Mouse (Mus musculus): Measurements from ENCODE around the gene Itga5. TPM values are rescaled to one million over a fixed set of nuclear protein-coding genes. Genes with fewer than 3 reads are reported as not detected.

Gene Itga5
- total and polyA plus RNA-seq, 2 experiments from 2014 or later = 3.8 to 6.8 TPM

DNA sequence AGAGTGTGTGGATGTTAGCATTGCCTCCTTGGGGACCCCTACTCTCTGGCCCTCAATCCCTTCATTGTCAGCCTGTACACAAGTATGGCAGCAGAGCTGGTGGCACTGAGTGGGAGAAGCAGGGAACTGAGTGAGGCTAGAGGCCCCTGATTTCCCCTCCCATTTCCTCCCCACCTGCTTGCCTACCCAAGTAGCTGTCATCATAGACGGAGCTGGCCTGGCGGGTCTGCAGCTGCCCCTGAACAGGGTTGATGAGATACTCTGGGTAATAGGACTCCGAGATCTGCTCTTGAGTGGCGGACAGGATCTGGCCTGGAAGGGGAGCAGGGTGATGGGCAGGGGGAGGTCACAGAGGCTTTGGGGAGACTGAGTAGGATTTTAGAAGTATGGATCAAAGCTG is 10.4 kb downstream of the Itga5 start:
- Histone ChIP-seq H3K27ac (ENCODE audit: low read depth, low read length) (no peak overlapping the region), H3K9me3 (ENCODE audit: low read length) (no peaks in the 10 kb centered on the region), H3K36me3 (ENCODE audit: insufficient read depth, low read length) (no peaks in the 10 kb centered on the region), H3K4me1 (ENCODE audit: insufficient read depth, low read length) (no peaks in the 10 kb centered on the region), H3K4me3 (ENCODE audit: low read depth, low read length) (no peak overlapping the region), H3K27me3 (ENCODE audit: insufficient read depth, low read length) (no peaks in the 10 kb centered on the region), H3K4me2 (ENCODE audit: low read depth, low read length, poor library complexity, severe bottlenecking) (no peak overlapping the region), H3K9ac (replicated peaks; ENCODE audit: low read length, poor library complexity, severe bottlenecking) (no peak overlapping the region)
- DNase-seq (ENCODE audit: low spot score) = no peak
- WGBS = 79% methylated on average over 4 of the region's 4 CpGs
- no peak for ATAC-seq (ENCODE audit: low FRiP score)
- TF ChIP-seq CTCF (IDR thresholded peaks at IDR 0.05) = no peak

DNA sequence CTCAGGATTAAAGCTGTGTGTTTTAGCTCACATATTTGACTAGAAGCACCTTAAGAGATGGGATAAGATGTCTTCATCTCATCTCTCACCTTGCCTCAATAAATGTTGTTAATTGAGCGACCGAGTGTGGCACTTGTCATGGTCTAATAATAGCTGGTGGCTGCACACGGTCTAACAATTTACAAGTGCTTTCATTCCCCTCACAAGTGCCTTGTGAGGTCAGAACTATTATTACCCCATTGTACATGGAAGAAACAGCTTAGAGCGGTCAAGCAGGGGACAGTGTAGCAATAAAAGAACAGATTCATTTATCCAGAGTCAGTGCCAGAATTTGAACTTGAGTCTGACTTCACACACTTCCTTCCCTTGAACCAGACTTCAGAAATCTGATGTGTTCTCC is 11.1 kb downstream of the Itga5 start:
- TF ChIP-seq CTCF (IDR thresholded peaks at IDR 0.05) = no peak
- Histone ChIP-seq H3K27me3 (ENCODE audit: insufficient read depth, low read length) (no peaks in the 10 kb centered on the region), H3K4me2 (ENCODE audit: low read depth, low read length, poor library complexity, severe bottlenecking) (no peak overlapping the region), H3K4me1 (ENCODE audit: insufficient read depth, low read length) (no peaks in the 10 kb centered on the region), H3K36me3 (ENCODE audit: insufficient read depth, low read length) (no peaks in the 10 kb centered on the region), H3K9me3 (ENCODE audit: low read length) (no peaks in the 10 kb centered on the region), H3K9ac (replicated peaks; ENCODE audit: low read length, poor library complexity, severe bottlenecking) (no peak overlapping the region), H3K27ac (ENCODE audit: low read depth, low read length) (no peak overlapping the region), H3K4me3 (ENCODE audit: low read depth, low read length) (no peak overlapping the region)
- 81% methylated on average over 4 of the region's 4 CpGs for WGBS
- no peak for DNase-seq (ENCODE audit: low spot score)
- ATAC-seq (ENCODE audit: low FRiP score) = no peak

DNA sequence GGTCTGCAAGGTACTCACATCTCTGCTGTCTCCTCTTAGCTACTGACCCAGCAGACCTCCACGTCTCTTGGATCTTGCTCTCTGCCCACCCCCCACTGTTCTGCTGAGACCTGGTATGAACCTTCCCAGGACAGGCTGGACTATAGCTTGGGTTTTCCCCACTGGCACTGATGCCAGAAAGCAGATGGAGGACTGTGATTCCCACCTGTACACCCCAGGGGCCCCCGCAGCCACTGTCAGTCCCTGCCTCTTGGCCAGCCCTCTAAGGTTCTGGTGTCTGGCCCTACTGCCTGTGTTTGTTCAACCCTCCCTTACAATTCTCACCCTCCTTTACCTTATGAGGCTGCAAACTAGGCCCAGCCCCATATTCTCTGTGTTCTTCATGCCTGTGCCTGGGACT is 11.9 kb downstream of the Itga5 start:
- Histone ChIP-seq H3K4me3 (ENCODE audit: low read depth, low read length) (no peak overlapping the region), H3K36me3 (ENCODE audit: insufficient read depth, low read length) (no peaks in the 10 kb centered on the region), H3K9me3 (ENCODE audit: low read length) (no peaks in the 10 kb centered on the region), H3K9ac (replicated peaks; ENCODE audit: low read length, poor library complexity, severe bottlenecking) (no peak overlapping the region), H3K4me1 (ENCODE audit: insufficient read depth, low read length) (no peaks in the 10 kb centered on the region), H3K27ac (ENCODE audit: low read depth, low read length) (no peak overlapping the region), H3K27me3 (ENCODE audit: insufficient read depth, low read length) (no peaks in the 10 kb centered on the region), H3K4me2 (ENCODE audit: low read depth, low read length, poor library complexity, severe bottlenecking) (no peak overlapping the region)
- ATAC-seq (ENCODE audit: low FRiP score) = no peak
- WGBS = 87% methylated on average over 2 of the region's 2 CpGs
- no peak for DNase-seq (ENCODE audit: low spot score)
- TF ChIP-seq CTCF (IDR thresholded peaks at IDR 0.05) = no peak

DNA sequence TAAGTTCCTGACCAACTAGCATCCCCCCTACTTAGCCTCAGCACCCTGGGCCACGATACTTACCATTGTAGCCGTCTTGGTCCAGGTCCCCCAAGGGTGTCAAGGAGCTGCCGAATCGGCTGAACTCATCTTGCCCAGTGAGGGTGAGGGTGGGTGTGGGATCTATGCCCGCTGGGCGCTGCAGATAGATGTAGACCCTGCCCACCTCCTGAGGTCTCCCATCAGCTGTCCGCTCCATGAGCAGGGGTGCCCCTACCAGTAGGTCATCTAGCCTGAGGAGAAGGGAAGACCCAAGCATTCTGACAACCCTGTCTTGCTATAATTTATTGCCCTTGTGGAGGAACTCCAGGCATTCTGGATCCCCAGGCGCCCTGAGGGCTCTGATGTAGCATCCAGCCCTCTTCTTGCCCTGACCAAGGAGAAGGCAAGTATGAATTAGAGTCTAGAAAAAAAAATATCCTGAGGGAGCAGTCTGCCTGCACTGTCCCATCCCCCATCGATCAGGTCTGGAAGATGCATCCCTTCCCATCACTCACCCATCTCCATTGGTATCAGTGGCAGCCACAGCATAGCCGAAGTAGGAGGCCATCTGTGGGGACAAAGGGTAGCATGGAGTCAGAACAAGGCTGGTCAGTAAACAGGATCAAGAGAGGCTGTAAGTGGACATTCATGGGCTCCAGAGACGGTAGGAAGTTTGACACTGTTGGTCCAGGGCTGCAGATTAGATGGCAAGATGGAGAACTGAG is 12.9 kb downstream of the Itga5 start:
- no peaks in the 10 kb centered on the region for H3K4me1 ChIP-seq (ENCODE audit: insufficient read depth, low read length)
- no peak overlapping the region for H3K4me3 ChIP-seq (ENCODE audit: low read depth, low read length)
- DNase-seq (ENCODE audit: low spot score) (no peak), ATAC-seq (ENCODE audit: low FRiP score) (no peak)
- no peak overlapping the region for H3K27ac ChIP-seq (ENCODE audit: low read depth, low read length)
- no peak overlapping the region for H3K4me2 ChIP-seq (ENCODE audit: low read depth, low read length, poor library complexity, severe bottlenecking)
- no peaks in the 10 kb centered on the region for H3K9me3 ChIP-seq (ENCODE audit: low read length)
- no peak overlapping the region for H3K9ac ChIP-seq (replicated peaks; ENCODE audit: low read length, poor library complexity, severe bottlenecking)
- 97% methylated on average over 11 of the region's 11 CpGs for WGBS
- TF ChIP-seq CTCF (IDR thresholded peaks at IDR 0.05) = no peak
- no peaks in the 10 kb centered on the region for H3K27me3 ChIP-seq (ENCODE audit: insufficient read depth, low read length)
- H3K36me3 ChIP-seq (ENCODE audit: insufficient read depth, low read length) = no peaks in the 10 kb centered on the region

DNA sequence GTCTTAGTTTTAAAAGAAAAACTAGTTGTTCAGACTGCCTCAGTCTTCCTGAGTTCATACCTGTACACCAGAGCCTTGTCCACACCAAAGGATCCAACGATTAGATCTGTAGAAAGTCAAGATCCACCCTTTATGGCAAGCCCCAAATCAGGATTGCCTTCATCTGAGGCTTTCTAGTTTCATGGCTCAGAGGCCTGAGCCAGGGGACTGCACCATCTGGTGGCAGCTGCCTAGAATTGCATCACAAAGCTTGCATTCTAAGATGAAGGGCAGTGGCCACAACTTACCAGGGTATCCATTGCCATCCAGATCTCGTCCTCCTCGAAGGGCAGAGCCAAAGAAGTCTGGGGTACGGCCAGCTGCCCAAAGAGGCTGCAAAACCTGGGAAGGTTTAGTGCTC is 13.7 kb downstream of the Itga5 start:
- H3K9ac ChIP-seq (replicated peaks; ENCODE audit: low read length, poor library complexity, severe bottlenecking) = no peak overlapping the region
- no peaks in the 10 kb centered on the region for H3K36me3 ChIP-seq (ENCODE audit: insufficient read depth, low read length)
- ATAC-seq (ENCODE audit: low FRiP score) (peak; percentile 61; the same call in 1 of the 2 replicates), DNase-seq (ENCODE audit: low spot score) (peak; percentile 80)
- H3K4me2 ChIP-seq (ENCODE audit: low read depth, low read length, poor library complexity, severe bottlenecking) = no peak overlapping the region
- no peaks in the 10 kb centered on the region for H3K4me1 ChIP-seq (ENCODE audit: insufficient read depth, low read length)
- H3K27ac ChIP-seq (ENCODE audit: low read depth, low read length) = no peak overlapping the region
- TF ChIP-seq CTCF (IDR thresholded peaks at IDR 0.05) = peak; percentile 90
- no peaks in the 10 kb centered on the region for H3K27me3 ChIP-seq (ENCODE audit: insufficient read depth, low read length)
- no peaks in the 10 kb centered on the region for H3K9me3 ChIP-seq (ENCODE audit: low read length)
- no peak overlapping the region for H3K4me3 ChIP-seq (ENCODE audit: low read depth, low read length)
- 39% methylated on average over 4 of the region's 4 CpGs for WGBS

DNA sequence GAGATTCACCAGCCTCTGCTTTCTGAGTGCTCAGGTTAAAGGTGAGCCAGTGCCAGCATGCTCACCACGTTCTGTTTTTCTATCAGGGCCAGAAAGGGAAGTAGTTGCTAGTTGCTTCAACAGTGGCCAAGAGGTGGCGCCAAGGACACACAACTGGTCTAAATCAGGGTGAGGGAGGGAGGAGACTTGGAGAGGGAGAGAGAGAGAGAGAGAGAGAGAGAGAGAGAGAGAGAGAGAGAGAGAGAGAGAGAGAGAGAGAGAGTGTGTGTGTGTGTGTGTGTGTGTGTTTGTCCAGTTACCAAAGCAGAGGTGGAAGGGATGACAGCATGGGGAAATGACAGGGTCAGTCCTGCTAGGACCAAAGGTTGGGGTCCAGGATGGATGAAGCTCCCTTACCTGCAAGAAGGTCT is 19.3 kb downstream of the Itga5 start:
- no peak overlapping the region for H3K27ac ChIP-seq (ENCODE audit: low read depth, low read length)

More for the DNA sequence above, 19.3 kb downstream of the Itga5 start:
- ATAC-seq (ENCODE audit: low FRiP score) (no peak), DNase-seq (ENCODE audit: low spot score) (peak; percentile 89)
- peak; percentile 86 for TF ChIP-seq CTCF (IDR thresholded peaks at IDR 0.05)
- H3K4me1 ChIP-seq (ENCODE audit: insufficient read depth, low read length) = no peaks in the 10 kb centered on the region
- no peak overlapping the region for H3K4me2 ChIP-seq (ENCODE audit: low read depth, low read length, poor library complexity, severe bottlenecking)
- H3K9ac ChIP-seq (replicated peaks; ENCODE audit: low read length, poor library complexity, severe bottlenecking) = no peak overlapping the region
- WGBS = 0% methylated on average over 2 of the region's 2 CpGs
- no peaks in the 10 kb centered on the region for H3K27me3 ChIP-seq (ENCODE audit: insufficient read depth, low read length)
- H3K36me3 ChIP-seq (ENCODE audit: insufficient read depth, low read length) = no peaks in the 10 kb centered on the region
- H3K9me3 ChIP-seq (ENCODE audit: low read length) = no peaks in the 10 kb centered on the region
- H3K4me3 ChIP-seq (ENCODE audit: low read depth, low read length) = no peak overlapping the region
